In the genomic region with DNA sequence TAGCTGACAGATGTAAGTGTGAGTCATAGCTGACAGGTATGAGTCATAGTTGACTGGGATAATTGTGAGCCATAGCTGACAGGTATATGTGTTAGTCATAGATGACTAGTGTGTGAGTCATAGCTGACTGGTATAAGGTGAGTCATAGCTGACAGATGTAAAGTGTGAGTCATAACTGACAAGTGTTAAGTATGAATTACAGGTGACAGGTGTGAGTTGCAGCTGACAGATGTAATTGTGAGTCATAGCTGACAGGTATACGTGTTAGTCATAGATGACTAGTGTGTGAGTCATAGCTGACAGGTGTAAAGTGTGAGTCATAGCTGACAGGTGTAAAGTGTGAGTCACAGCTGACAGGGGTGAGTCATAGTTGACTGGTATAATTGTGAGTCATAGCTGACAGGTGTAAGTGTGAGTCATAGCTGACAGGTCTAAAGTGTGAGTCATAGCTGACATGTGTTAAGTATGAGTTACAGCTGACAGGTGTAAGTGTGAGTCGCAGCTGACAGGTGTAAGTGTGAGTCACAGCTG, we compare ENCODE assay signal across 11 mouse cellular contexts. TPM values are rescaled to one million over a fixed set of nuclear protein-coding genes. Genes with fewer than 3 reads are reported as not detected.
A peak's percentile ranks its signal among the peaks of the same experiment; 100 is the strongest.
DNase-seq lines count a peak whose midpoint lies in the region; ATAC-seq and TF ChIP-seq lines count a peak whose summit lies in the region.
"Had no signal": no experiment of that assay in that cellular context is flagged by ENCODE, and none has a peak within 500 bp of the region (broad histone marks: within the 10 kb centered on the region; RNA-seq: fewer than 3 reads in every experiment).

No protein-coding gene starts in this region.

- WGBS in limb, embryonic 14.5 days: 75% methylated on average over 2 of the region's 2 CpGs

- no peak overlapping the region for H3K27ac ChIP-seq in limb, embryonic 14.5 days (replicated peaks; ENCODE audit: low read depth, low read length)

- no peak for TF ChIP-seq POLR2A in limb, embryonic 14.5 days (IDR thresholded peaks at IDR 0.05; ENCODE audit: borderline replicate concordance, extremely low read depth, insufficient read depth, insufficient read length)

- no peak overlapping the region for H3K9ac ChIP-seq in limb, embryonic 14.5 days (ENCODE audit: low read depth, low read length, severe bottlenecking)

- no peak overlapping the region for H3K4me2 ChIP-seq in limb, embryonic 14.5 days (replicated peaks; ENCODE audit: low read depth, low read length, severe bottlenecking)

- H3K9me3 ChIP-seq in limb, embryonic 14.5 days (ENCODE audit: control insufficient read depth, low read length): no peaks in the 10 kb centered on the region

- H3K4me3 ChIP-seq in limb, embryonic 14.5 days (replicated peaks; ENCODE audit: low read length): no peak overlapping the region

- peak; percentile 53 for ATAC-seq in limb, embryonic 14.5 days (ENCODE audit: low FRiP score, low read depth)

- H3K27me3 ChIP-seq in limb, embryonic 14.5 days (ENCODE audit: control insufficient read depth, insufficient read depth, low read length): no peaks in the 10 kb centered on the region

- peak; percentile 28 to 53 for DNase-seq in frontal cortex, adult 2 months (ENCODE audit: extremely low spot score in 1 of 2, low spot score in 1 of 2)
- no peak for DNase-seq in frontal cortex, postnatal 14 days (ENCODE audit: low spot score in 2 of 2)
- DNase-seq in 3134 (ENCODE audit: extremely low read depth, insufficient read length, low spot score) (peak; percentile 35), NIH3T3 (ENCODE audit: low read depth) (peak; percentile 75)
- no peak for DNase-seq in limb, embryonic 14.5 days (ENCODE audit: low spot score)
- no peak for DNase-seq in testis, postnatal 14 days (ENCODE audit: low spot score)
- DNase-seq in ovary, postnatal 36 days (ENCODE audit: low spot score): no peak
- DNase-seq in cerebellum, postnatal 10 days: no peak
- DNase-seq: kidney, postnatal 10 days; lung, postnatal 14 days; thymus, adult 2 months had no signal

- H3K36me3 ChIP-seq in limb, embryonic 14.5 days (ENCODE audit: control insufficient read depth, insufficient read depth, low read length): no peaks in the 10 kb centered on the region

- H3K4me1 ChIP-seq in limb, embryonic 14.5 days (ENCODE audit: control insufficient read depth, insufficient read depth, low read length): no peaks in the 10 kb centered on the region

RNA-seq across cellular contexts. Expression of gene Twsg1, which starts 10.6 kb away (rescaled TPM):
- polyA plus RNA-seq in frontal cortex, adult 2 months (2012; rRNA removed): 19.9 and 24.8 TPM in 2 replicates
- 91.8 and 103 TPM in 2 replicates for polyA plus RNA-seq in limb, embryonic 14.5 days (2012; rRNA removed)
- polyA plus RNA-seq in limb, embryonic 14.5 days (2014; fragmentation: Nextera tagmentation; extraction: Ambion mirVana): 158 and 175 TPM in 2 replicates

Comparison
In these comparisons a context has a peak if more than half of its experiments do, and no peak if none do; other contexts are left out.
1. DNase-seq: peak in frontal cortex, adult 2 months (2 of 2), 3134 (single experiment) and NIH3T3 (single experiment); none in frontal cortex, postnatal 14 days (0 of 2), limb, embryonic 14.5 days (single experiment), testis, postnatal 14 days (single experiment), ovary, postnatal 36 days (single experiment) and cerebellum, postnatal 10 days (0 of 2).